Mouse (Mus musculus): ENCODE data around the gene Irf9. TPM values are rescaled to one million over a fixed set of nuclear protein-coding genes. Genes with fewer than 3 reads are reported as not detected.

Gene Irf9
- 11.6 and 12.1 TPM in 2 replicates for polyA plus RNA-seq (2015; fragmentation: Nextera tagmentation; extraction: Ambion mirVana)

GRCm38 (mm10) chr14:55603271-55603632, at the start of gene Irf9:
Irf9 (plus strand) TSS chr14:55603571.
- WGBS: 86% methylated on average over 7 of the region's 7 CpGs
- no peaks in the 10 kb centered on the region for H3K9me3 ChIP-seq
- peak within 1 kb of the TSS; percentile 59 for H3K4me2 ChIP-seq
- H3K4me3 ChIP-seq (replicated peaks): peak within 1 kb of the TSS; percentile 45
- peak within 1 kb of the TSS; percentile 85 for H3K27ac ChIP-seq
- H3K9ac ChIP-seq: peak within 1 kb of the TSS; percentile 18; the same call in 1 of the 2 replicates
- no peak for ATAC-seq (ENCODE audit: insufficient read depth, low FRiP score, low read depth)
- H3K36me3 ChIP-seq: peaks cover 51% of the 10 kb centered on the region
- no peaks in the 10 kb centered on the region for H3K27me3 ChIP-seq (replicated peaks)
- H3K4me1 ChIP-seq: peaks cover 10% of the 10 kb centered on the region

GRCm38 (mm10) chr14:55554635-55555034, 48.7 kb upstream of the Irf9 start:
- no peak overlapping the region for H3K27ac ChIP-seq
- no peaks in the 10 kb centered on the region for H3K27me3 ChIP-seq (replicated peaks)
- ATAC-seq (ENCODE audit: insufficient read depth, low FRiP score, low read depth): no peak

GRCm38 (mm10) chr14:55555788-55556187, 47.6 kb upstream of the Irf9 start:
- 75% methylated on average over 3 of the region's 3 CpGs for WGBS
- Histone ChIP-seq H3K9me3 (no peaks in the 10 kb centered on the region), H3K9ac (no peak overlapping the region), H3K27me3 (replicated peaks) (no peaks in the 10 kb centered on the region), H3K36me3 (no peaks in the 10 kb centered on the region; the same call in 1 of the 2 replicates), H3K4me1 (peaks cover 7% of the 10 kb centered on the region; the same call in 1 of the 2 replicates), H3K4me3 (replicated peaks) (no peak overlapping the region), H3K4me2 (no peak overlapping the region), H3K27ac (no peak overlapping the region)
- ATAC-seq (ENCODE audit: insufficient read depth, low FRiP score, low read depth): no peak

More at GRCm38 (mm10) chr14:55554635-55555034, 48.7 kb upstream of the Irf9 start:
- Histone ChIP-seq H3K4me2 (no peak overlapping the region), H3K4me1 (peaks cover 7% of the 10 kb centered on the region; the same call in 1 of the 2 replicates), H3K36me3 (no peaks in the 10 kb centered on the region; the same call in 1 of the 2 replicates), H3K9ac (no peak overlapping the region), H3K9me3 (no peaks in the 10 kb centered on the region), H3K4me3 (replicated peaks) (no peak overlapping the region)

- H3K4me2 ChIP-seq: 0 out of 2 replicates have a peak overlapping the region, but pooled peaks have one; percentile 16
- 22% methylated on average over 5 of the region's 5 CpGs for WGBS
Observed at GRCm38 (mm10) chr14:55557003-55557402, 46.4 kb upstream of the Irf9 start.

GRCm38 (mm10) chr14:55557587-55557986, 45.8 kb upstream of the Irf9 start:
- Histone ChIP-seq H3K27ac (peak overlapping the region; percentile 84), H3K4me1 (peaks cover 20% of the 10 kb centered on the region), H3K9me3 (no peaks in the 10 kb centered on the region), H3K4me3 (replicated peaks) (no peak overlapping the region), H3K4me2 (no peak overlapping the region), H3K9ac (no peak overlapping the region), H3K36me3 (no peaks in the 10 kb centered on the region), H3K27me3 (replicated peaks) (no peaks in the 10 kb centered on the region)
- 87% methylated on average over 3 of the region's 3 CpGs for WGBS
- ATAC-seq (ENCODE audit: insufficient read depth, low FRiP score, low read depth): no peak

More at GRCm38 (mm10) chr14:55557003-55557402, 46.4 kb upstream of the Irf9 start:
- Histone ChIP-seq H3K27me3 (replicated peaks) (no peaks in the 10 kb centered on the region), H3K9me3 (no peaks in the 10 kb centered on the region), H3K27ac (peak overlapping the region; percentile 84), H3K4me3 (replicated peaks) (no peak overlapping the region), H3K36me3 (no peaks in the 10 kb centered on the region), H3K4me1 (peaks cover 17% of the 10 kb centered on the region), H3K9ac (no peak overlapping the region)
- no peak for ATAC-seq (ENCODE audit: insufficient read depth, low FRiP score, low read depth)

- WGBS: 48% methylated on average over 6 of the region's 6 CpGs
- Histone ChIP-seq H3K9me3 (no peaks in the 10 kb centered on the region), H3K27ac (peak overlapping the region; percentile 98), H3K4me3 (replicated peaks) (no peak overlapping the region), H3K27me3 (replicated peaks) (no peaks in the 10 kb centered on the region), H3K36me3 (peaks cover 6% of the 10 kb centered on the region; the same call in 1 of the 2 replicates), H3K4me1 (peaks cover 20% of the 10 kb centered on the region), H3K4me2 (peak overlapping the region; percentile 80), H3K9ac (no peak overlapping the region)
- ATAC-seq (ENCODE audit: insufficient read depth, low FRiP score, low read depth): no peak
Observed at GRCm38 (mm10) chr14:55558740-55559448, 44.5 kb upstream of the Irf9 start.

GRCm38 (mm10) chr14:55559799-55560201, 43.6 kb upstream of the Irf9 start, which contains the start of gene Dcaf11:
Dcaf11 (plus strand) TSS chr14:55560006.
- H3K27ac ChIP-seq: peak within 1 kb of the TSS; percentile 98
- peak within 1 kb of the TSS; percentile 80 for H3K4me2 ChIP-seq
- no peaks in the 10 kb centered on the region for H3K9me3 ChIP-seq
- no peaks in the 10 kb centered on the region for H3K27me3 ChIP-seq (replicated peaks)
- WGBS: under 1% methylated on average over 27 of the region's 27 CpGs
- peak within 1 kb of the TSS; percentile 49 for H3K9ac ChIP-seq
- peaks cover 13% of the 10 kb centered on the region; the same call in 1 of the 2 replicates for H3K36me3 ChIP-seq
- H3K4me1 ChIP-seq: peaks cover 20% of the 10 kb centered on the region
- H3K4me3 ChIP-seq (replicated peaks): peak within 1 kb of the TSS; percentile 64
- ATAC-seq (ENCODE audit: insufficient read depth, low FRiP score, low read depth): peak; percentile 84

GRCm38 (mm10) chr14:55560202-55561073, 42.9 kb upstream of the Irf9 start, which contains the start of gene A730061H03Rik:
A730061H03Rik (minus strand) TSS chr14:55560406.
- under 1% methylated on average over 51 of the region's 51 CpGs for WGBS
- H3K4me1 ChIP-seq: peaks cover 20% of the 10 kb centered on the region
- peak within 1 kb of the TSS; percentile 64 for H3K4me3 ChIP-seq (replicated peaks)
- H3K36me3 ChIP-seq: peaks cover 19% of the 10 kb centered on the region; the same call in 1 of the 2 replicates
- ATAC-seq (ENCODE audit: insufficient read depth, low FRiP score, low read depth): peak; percentile 91
- H3K4me2 ChIP-seq: peak within 1 kb of the TSS; percentile 80
- H3K27ac ChIP-seq: peak within 1 kb of the TSS; percentile 98
- no peaks in the 10 kb centered on the region for H3K27me3 ChIP-seq (replicated peaks)
- peak within 1 kb of the TSS; percentile 49 for H3K9ac ChIP-seq
- no peaks in the 10 kb centered on the region for H3K9me3 ChIP-seq

GRCm38 (mm10) chr14:55561860-55562259, 41.5 kb upstream of the Irf9 start:
- no peaks in the 10 kb centered on the region for H3K27me3 ChIP-seq (replicated peaks)
- no peak for ATAC-seq (ENCODE audit: insufficient read depth, low FRiP score, low read depth)
- no peaks in the 10 kb centered on the region for H3K9me3 ChIP-seq
- H3K4me1 ChIP-seq: peaks cover 20% of the 10 kb centered on the region
- no peak overlapping the region for H3K4me3 ChIP-seq (replicated peaks)
- H3K27ac ChIP-seq: no peak overlapping the region
- WGBS: 76% methylated on average over 10 of the region's 10 CpGs
- peak overlapping the region; percentile 80; the same call in 1 of the 2 replicates for H3K4me2 ChIP-seq
- no peak overlapping the region for H3K9ac ChIP-seq
- peaks cover 32% of the 10 kb centered on the region for H3K36me3 ChIP-seq

GRCm38 (mm10) chr14:55563249-55563648, 40.1 kb upstream of the Irf9 start:
- Histone ChIP-seq H3K9ac (no peak overlapping the region), H3K27me3 (replicated peaks) (no peaks in the 10 kb centered on the region), H3K4me2 (no peak overlapping the region), H3K4me3 (replicated peaks) (no peak overlapping the region), H3K4me1 (peaks cover 13% of the 10 kb centered on the region), H3K27ac (no peak overlapping the region), H3K9me3 (no peaks in the 10 kb centered on the region), H3K36me3 (peaks cover 45% of the 10 kb centered on the region)
- 90% methylated on average over 11 of the region's 11 CpGs for WGBS
- ATAC-seq (ENCODE audit: insufficient read depth, low FRiP score, low read depth): no peak

GRCm38 (mm10) chr14:55565748-55566147, 37.6 kb upstream of the Irf9 start:
- no peak overlapping the region for H3K4me3 ChIP-seq (replicated peaks)
- no peaks in the 10 kb centered on the region for H3K9me3 ChIP-seq
- H3K4me2 ChIP-seq: no peak overlapping the region
- peaks cover 13% of the 10 kb centered on the region for H3K4me1 ChIP-seq
- no peak for ATAC-seq (ENCODE audit: insufficient read depth, low FRiP score, low read depth)
- no peaks in the 10 kb centered on the region for H3K27me3 ChIP-seq (replicated peaks)
- H3K36me3 ChIP-seq: peaks cover 59% of the 10 kb centered on the region
- no peak overlapping the region for H3K9ac ChIP-seq
- WGBS: 70% methylated on average over 3 of the region's 3 CpGs
- no peak overlapping the region for H3K27ac ChIP-seq
